Mouse (Mus musculus) testis, adult 2 months (tissue): ENCODE results near the gene Ncam1. TPM values are rescaled to one million over a fixed set of nuclear protein-coding genes. Genes with fewer than 3 reads are reported as not detected.

ENCODE experiments used
- H3K27ac ChIP-seq: fragments of 200-500 bp; 2 replicates; pipeline ENCODE4 v1.5.1; 2012; ENCODE audit warnings: low read depth, low read length; ENCODE audit not compliant: control insufficient read depth, insufficient read depth
- H3K27me3 ChIP-seq: fragments of 200-500 bp; 2 replicates; pipeline ENCODE4 v1.6.1; 2012; ENCODE audit warnings: mild to moderate bottlenecking, low read length, moderate library complexity; ENCODE audit not compliant: control insufficient read depth, insufficient read depth
- H3K36me3 ChIP-seq: fragments of 200-500 bp; 2 replicates; pipeline ENCODE4 v1.6.1; 2012; ENCODE audit warnings: mild to moderate bottlenecking, low read length; ENCODE audit not compliant: control insufficient read depth, insufficient read depth
- H3K4me1 ChIP-seq: fragments of 200-500 bp; 2 replicates; pipeline ENCODE4 v1.6.1; 2012; ENCODE audit warnings: low read length; ENCODE audit not compliant: control insufficient read depth, insufficient read depth
- H3K4me3 ChIP-seq: fragments of 200-500 bp; 2 replicates; pipeline ENCODE4 v1.5.1; 2012; ENCODE audit warnings: low read depth, mild to moderate bottlenecking, low read length, moderate library complexity, mixed read lengths; ENCODE audit not compliant: control insufficient read depth
- CTCF ChIP-seq: fragments of 200-500 bp; IDR thresholded peaks from 2 replicates; pipeline ENCODE4 v1.5.1; 2012; ENCODE audit warnings: low read depth, mild to moderate bottlenecking, inconsistent platforms, low read length, moderate library complexity; ENCODE audit not compliant: control insufficient read depth, insufficient read depth, insufficient replicate concordance
- POLR2A ChIP-seq: fragments of 200-500 bp; IDR thresholded peaks from 2 replicates; pipeline ENCODE4 v1.6.1; 2012; ENCODE audit warnings: low read depth, mild to moderate bottlenecking, inconsistent platforms, low read length, moderate library complexity; ENCODE audit not compliant: control insufficient read depth
- polyA plus RNA-seq: library from polyadenylated mRNA; depleted of rRNA; stranded (reverse); fragments of >200 nt; gene quantifications from 2 replicates; pipeline ENCODE4 v1.2.3, GENCODE M21; 2012

Ncam1 gene
- polyA plus RNA-seq, 1 experiment = 5.5 TPM

DNA sequence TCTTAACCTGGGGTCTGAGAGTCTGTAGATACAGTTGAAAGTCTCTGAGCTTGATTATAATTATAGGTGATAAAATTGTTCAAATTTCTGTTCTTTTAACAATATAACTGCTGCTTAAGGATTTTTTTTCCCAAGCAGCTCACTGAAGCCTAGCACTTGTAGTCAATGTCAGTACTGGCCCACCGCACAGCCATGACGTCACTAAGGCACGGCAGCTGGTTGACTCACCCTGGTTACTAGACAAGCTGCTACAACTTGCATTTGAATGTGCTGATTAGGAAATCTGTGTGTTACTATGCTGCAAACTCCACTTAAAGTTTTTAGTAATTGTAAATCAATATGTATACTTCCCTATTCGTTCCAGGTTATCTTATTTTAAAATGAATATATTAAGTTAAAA lies 308.1 kb downstream of the Ncam1 start:
- peak; percentile 19; the same call in 1 of the 2 replicates for TF ChIP-seq POLR2A
- no peak for TF ChIP-seq CTCF
- peak overlapping the region; percentile 78 for H3K27ac ChIP-seq
- peaks cover 14% of the 10 kb centered on the region for H3K4me1 ChIP-seq
- H3K36me3 ChIP-seq = no peaks in the 10 kb centered on the region
- no peaks in the 10 kb centered on the region for H3K27me3 ChIP-seq
- H3K4me3 ChIP-seq = peak overlapping the region; percentile 83

DNA sequence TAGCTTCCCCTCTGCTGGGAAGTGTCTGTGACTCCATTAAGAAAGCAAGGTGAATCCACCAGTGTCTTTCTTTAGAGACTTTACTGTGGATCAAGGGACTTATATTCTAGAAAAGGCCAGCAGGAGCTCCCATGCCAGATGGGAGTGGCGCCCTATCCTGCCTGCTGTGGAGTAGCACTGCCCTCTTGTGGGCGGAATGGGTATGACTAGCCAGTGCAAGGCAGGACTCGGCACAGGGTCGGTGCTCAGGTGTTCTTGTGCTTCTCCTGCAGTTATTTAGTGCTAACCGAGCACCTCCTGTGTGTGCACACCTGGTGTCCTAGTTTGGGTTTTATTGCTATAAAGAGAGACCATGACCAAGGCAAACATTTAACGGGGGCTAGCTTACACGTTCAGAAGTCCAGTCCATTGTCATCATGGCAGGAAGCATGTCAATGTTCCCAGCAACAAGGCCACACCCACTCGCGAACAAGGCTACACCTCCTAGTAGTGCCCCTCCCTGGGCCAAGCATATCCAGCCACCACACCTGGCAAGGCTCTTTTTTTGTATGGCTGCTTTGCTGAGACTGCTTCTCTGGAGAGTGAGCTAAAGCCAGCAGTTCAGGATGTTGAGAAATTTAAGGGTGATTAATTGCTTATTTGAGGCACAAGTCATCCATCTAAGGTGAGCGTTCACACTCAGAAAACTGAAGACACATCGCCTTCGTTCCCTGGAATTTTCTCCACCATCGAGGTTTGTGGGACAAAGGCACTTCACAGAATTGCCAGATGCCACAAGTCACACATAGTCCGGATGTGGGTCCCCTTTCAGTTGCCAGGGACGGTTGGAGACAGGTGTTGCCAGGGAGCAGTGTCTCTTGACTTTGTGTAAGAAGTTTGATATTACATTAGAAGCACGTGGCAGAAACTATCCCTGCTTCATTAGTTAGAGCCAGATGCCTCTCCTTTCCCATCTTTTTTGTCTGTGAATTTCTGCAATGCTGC lies 309.5 kb downstream of the Ncam1 start:
- H3K36me3 ChIP-seq = no peaks in the 10 kb centered on the region
- TF ChIP-seq CTCF (peak; percentile 99), POLR2A (no peak; the same call in 1 of the 2 replicates)
- peak overlapping the region; percentile 83 for H3K4me3 ChIP-seq
- peaks cover 18% of the 10 kb centered on the region for H3K4me1 ChIP-seq
- no peak overlapping the region for H3K27ac ChIP-seq
- no peaks in the 10 kb centered on the region for H3K27me3 ChIP-seq

DNA sequence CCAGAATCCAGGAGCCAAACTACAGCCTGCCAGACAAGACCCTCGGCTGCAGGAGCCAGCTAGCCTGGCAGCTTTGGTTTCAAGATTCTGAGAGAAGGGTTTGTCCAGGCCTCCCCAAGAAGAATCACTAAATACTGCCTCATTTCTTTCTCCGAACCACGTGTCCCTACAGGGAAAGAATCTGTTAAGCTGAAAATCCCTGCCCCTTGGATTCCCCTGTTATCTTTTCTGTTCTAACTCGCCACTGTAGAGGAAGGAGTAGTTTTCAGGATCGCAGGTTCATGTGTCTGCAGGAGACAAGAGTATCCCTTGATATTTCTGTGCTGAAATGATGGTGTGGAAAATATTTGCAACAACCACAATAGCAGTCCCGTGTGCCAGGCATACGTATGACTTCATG lies 310.5 kb downstream of the Ncam1 start:
- TF ChIP-seq POLR2A (no peak), CTCF (no peak)
- H3K4me3 ChIP-seq = peak overlapping the region; percentile 83
- H3K36me3 ChIP-seq = no peaks in the 10 kb centered on the region
- H3K4me1 ChIP-seq = peaks cover 19% of the 10 kb centered on the region
- no peak overlapping the region for H3K27ac ChIP-seq
- no peaks in the 10 kb centered on the region for H3K27me3 ChIP-seq

DNA sequence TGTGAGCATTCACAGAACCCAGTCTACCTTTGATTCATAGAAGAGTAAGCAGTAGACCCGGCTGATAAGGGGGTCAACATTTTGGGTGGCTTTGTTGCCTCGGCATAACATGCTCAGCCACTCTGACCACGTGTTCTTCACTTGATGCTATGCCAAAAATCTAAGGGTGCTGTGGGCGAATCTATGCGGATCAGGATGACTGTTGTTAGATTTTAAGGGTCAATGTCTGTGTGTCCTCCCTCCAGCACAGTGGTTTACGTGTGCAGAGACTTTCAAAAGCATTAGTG lies 311.1 kb downstream of the Ncam1 start:
- H3K27me3 ChIP-seq = no peaks in the 10 kb centered on the region

DNA sequence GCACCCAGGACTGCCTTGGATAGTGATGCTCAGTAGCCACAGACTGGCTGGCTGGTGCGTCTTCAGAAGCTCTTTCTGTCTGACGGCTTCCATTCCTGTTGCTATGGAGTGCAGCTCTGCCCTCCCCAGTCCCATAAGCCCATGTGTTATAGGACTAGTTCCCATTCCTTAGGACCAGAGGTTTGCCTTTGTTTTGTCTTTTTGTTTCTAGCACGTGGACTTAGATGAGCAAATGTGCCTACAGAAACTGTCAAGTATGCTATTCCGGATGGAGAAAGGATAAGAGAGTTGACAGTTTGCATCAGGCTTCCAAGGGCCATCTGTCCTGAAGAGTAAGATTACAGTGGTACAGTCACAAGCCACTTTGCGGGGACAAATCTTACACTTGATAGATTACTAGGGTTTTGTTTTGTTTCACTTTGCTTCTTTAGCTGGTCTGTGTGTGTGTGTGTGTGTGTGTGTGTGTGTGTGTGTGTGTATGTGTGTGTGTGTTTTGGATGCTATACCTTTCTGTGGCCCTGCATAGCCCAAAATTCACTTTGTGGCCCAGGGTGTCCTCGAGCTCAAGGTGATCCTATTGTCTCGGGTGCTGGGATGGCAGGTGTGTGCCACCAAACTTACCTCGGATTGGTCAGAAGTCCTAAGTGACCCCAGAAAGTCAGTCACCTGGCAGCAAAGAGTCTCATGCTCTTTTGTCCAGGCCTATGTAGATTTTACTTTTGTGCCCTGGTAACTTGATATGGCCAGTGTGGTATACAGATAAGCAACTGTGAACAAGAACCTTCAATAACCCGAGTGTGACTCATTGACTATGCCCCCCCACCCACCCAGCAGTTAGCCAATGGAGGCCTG lies 311.7 kb downstream of the Ncam1 start:
- Histone ChIP-seq H3K27ac (peak overlapping the region; percentile 69; the same call in 1 of the 2 replicates), H3K27me3 (no peaks in the 10 kb centered on the region), H3K4me1 (peaks cover 23% of the 10 kb centered on the region), H3K4me3 (peak overlapping the region; percentile 93), H3K36me3 (no peaks in the 10 kb centered on the region)
- no peak for TF ChIP-seq CTCF
- TF ChIP-seq POLR2A = no peak

More for the DNA sequence above, 311.1 kb downstream of the Ncam1 start:
- Histone ChIP-seq H3K36me3 (no peaks in the 10 kb centered on the region), H3K4me3 (peak overlapping the region; percentile 83), H3K27ac (no peak overlapping the region), H3K4me1 (peaks cover 23% of the 10 kb centered on the region)
- TF ChIP-seq CTCF (no peak), POLR2A (no peak)

DNA sequence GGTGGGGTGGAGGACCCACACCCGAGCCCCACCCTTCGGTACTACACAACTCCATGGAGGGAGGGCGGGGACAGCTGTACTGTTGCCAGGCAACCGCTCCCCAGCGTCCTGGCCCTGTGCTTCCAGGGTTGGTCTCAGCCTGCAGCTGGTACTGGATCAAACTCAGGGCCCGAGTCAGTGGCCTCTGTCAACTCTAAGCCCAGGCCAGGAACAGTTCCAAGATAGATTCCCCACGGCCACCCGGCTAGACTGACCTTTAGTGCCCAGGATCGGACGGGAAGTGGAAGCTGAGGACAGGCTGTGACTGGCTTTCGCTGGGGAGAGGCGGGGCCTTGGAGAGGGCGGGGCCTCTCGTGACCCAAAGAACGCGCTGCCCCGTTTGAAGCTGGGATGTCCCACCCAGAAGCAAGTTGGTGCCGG lies 312.8 kb downstream of the Ncam1 start, which contains the start of gene Ttc12:
TSS of gene Ttc12 (minus strand) at position 334 of the 420 bp plus-strand sequence.
- H3K4me3 ChIP-seq = peak within 1 kb of the TSS; percentile 93

DNA sequence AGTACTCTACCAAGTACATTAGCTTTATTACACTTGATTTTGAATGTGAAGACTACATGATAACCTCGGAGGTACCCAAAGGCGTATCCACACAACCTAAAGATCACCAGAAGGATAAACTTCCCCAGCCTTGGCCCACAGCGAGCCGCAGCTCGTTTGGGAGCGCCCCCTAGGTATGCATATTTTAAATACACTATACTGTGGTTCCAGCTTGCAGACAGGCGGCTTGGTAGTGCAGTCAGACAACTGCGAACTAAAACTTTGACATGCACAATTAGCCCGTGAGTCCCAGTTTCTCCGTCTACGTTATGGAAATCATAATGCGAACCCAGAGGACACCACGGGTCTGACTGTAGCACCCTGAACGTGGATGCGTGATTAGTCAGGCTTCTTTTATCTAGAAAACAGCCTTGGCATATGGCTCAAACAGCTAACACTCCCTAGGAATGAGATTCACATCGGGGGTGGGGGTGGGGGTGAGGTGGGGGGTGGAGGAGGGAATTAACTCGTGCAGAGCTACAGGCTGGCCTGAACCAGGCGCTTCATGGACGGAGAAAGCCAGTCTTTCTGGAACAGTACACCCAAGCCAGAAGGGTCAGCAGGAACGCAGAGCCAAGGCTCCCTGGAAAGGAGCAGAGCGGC lies 313.4 kb downstream of the Ncam1 start:
- peak overlapping the region; percentile 92 for H3K27ac ChIP-seq

More for the DNA sequence above, 312.8 kb downstream of the Ncam1 start, which contains the start of gene Ttc12:
- peaks cover 23% of the 10 kb centered on the region for H3K4me1 ChIP-seq
- TF ChIP-seq CTCF (no peak), POLR2A (peak; percentile 90)
- H3K27ac ChIP-seq = peak within 1 kb of the TSS; percentile 92
- no peaks in the 10 kb centered on the region for H3K36me3 ChIP-seq
- no peaks in the 10 kb centered on the region for H3K27me3 ChIP-seq

More for the DNA sequence above, 313.4 kb downstream of the Ncam1 start:
- Histone ChIP-seq H3K36me3 (no peaks in the 10 kb centered on the region), H3K4me3 (peak overlapping the region; percentile 93), H3K4me1 (peaks cover 22% of the 10 kb centered on the region), H3K27me3 (no peaks in the 10 kb centered on the region)
- TF ChIP-seq POLR2A (no peak), CTCF (peak; percentile 42; the same call in 1 of the 2 replicates)
